Mouse (Mus musculus): ENCODE results near the gene Gm10277. TPM values are rescaled to one million over a fixed set of nuclear protein-coding genes. Genes with fewer than 3 reads are reported as not detected.
A peak's percentile ranks its signal among the peaks of the same experiment; 100 is the strongest.

Gene Gm10277
- polyA plus RNA-seq, 1 experiment from 2014 or later = 1.5 TPM

DNA sequence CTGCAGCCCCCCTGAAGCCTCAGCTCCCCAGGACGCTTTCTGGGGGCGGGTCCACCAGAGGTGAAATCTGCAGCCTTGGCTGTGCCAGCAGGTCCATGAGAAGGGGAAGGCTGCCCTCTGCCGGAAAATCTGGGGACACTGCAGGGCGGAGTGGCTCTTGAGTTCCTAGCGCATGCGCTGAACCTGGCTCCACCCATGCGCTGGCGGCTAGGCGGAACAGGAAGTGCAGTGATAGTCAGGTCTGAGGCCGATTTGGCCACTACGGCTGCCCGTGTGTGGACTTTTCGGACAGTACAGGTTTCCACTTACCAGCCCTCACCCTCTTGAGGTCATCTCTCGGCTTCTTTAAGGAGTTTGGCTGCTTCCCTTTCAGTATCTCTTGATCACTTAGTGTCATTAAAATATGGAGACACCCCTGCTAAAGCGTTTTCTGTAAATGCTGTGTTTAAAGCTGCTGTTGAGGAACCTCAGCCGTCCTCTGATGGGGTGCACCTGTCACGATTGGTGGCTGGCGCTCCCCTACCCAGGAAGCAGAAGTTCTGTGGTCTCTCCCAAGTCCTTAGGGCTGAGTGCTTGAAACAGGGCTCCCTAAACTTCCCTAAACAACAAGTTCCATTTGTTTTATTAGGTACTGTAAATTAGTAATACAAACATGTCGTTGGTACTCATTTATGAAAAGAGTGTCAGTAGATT, 5.8 kb upstream of the Gm10277 start:
- Histone ChIP-seq H3K9ac (peak overlapping the region; percentile 49), H3K4me2 (peak overlapping the region; percentile 74), H3K27me3 (no peaks in the 10 kb centered on the region), H3K4me1 (peaks cover 45% of the 10 kb centered on the region), H3K9me3 (no peaks in the 10 kb centered on the region), H3K27ac (peak overlapping the region; percentile 93), H3K4me3 (peak overlapping the region; percentile 41), H3K36me3 (no peaks in the 10 kb centered on the region)
- peak; percentile 75 for ATAC-seq (ENCODE audit: borderline replicate concordance, extremely low read depth, low FRiP score, low TSS enrichment)
- 4% methylated on average over 19 of the region's 19 CpGs for WGBS

DNA sequence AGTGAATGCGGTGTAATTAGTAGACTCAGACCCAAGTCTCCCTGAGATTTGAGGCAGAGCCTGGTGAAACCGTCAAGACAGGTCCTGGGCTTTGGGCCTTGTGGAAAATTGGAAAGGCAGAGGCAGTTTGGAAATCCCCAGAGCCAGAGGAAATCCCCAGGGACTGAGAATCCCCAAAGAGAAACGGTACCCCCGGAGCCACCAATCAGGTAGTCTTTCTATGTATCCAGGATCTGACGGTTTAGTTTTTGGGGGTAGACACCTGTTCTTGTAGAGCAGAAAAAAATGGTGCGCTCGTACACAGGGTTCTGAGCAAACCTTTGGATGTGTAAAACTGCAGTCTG, 5.0 kb upstream of the Gm10277 start:
- Histone ChIP-seq H3K9ac (0 out of 2 replicates have a peak overlapping the region, but pooled peaks have one; percentile 5), H3K4me2 (peak overlapping the region; percentile 74)

DNA sequence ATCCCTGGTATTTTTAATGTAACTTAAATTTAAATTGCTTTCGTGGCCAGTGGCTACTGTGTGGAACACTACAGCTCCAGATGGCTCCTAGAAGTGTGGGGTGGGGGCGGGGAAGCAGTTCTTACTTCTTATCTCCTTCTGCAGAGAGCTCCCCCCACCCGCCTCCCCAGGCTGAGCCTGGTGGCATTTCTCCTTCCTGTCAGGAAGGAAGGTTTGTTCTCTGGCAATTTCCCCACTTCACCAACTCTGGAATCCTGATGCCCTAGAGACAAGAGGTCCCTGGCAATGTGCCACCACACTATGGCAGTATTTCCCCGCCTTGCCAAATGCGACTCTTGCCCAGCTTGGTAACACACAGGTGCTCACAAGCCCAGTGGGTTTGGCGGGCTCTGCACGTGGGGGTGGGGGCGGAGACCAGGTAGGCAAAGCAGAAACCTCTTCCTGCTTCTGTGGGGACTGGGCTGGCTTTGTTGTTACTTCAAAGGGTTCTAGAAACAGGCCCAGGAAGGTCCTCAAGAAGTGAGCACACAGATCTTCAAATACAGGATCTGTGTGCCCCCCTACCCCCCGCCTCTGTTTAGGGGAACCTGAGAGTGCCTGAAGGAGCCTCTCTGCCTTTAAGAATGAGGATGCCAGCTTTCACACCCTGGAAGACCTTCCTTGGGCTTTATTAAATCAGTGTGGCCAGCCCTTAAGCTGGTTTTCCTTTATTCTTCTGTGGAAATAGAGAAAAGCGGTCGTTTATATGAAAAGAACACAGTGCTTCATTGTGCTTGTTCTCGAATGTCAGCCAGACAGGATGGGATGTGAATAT, 4.4 kb upstream of the Gm10277 start:
- peak; percentile 71 for ATAC-seq (ENCODE audit: borderline replicate concordance, extremely low read depth, low FRiP score, low TSS enrichment)
- WGBS = 28% methylated on average over 12 of the region's 12 CpGs
- no peak overlapping the region for H3K4me3 ChIP-seq
- H3K36me3 ChIP-seq = no peaks in the 10 kb centered on the region
- no peaks in the 10 kb centered on the region for H3K27me3 ChIP-seq
- H3K9me3 ChIP-seq = no peaks in the 10 kb centered on the region
- peak overlapping the region; percentile 74; the same call in 1 of the 2 replicates for H3K4me2 ChIP-seq
- peaks cover 45% of the 10 kb centered on the region for H3K4me1 ChIP-seq
- peak overlapping the region; percentile 93 for H3K27ac ChIP-seq
- no peak overlapping the region for H3K9ac ChIP-seq

More for the DNA sequence above, 5.0 kb upstream of the Gm10277 start:
- Histone ChIP-seq H3K4me3 (no peak overlapping the region), H3K27ac (peak overlapping the region; percentile 93), H3K27me3 (no peaks in the 10 kb centered on the region), H3K36me3 (no peaks in the 10 kb centered on the region), H3K4me1 (peaks cover 45% of the 10 kb centered on the region), H3K9me3 (no peaks in the 10 kb centered on the region)
- ATAC-seq (ENCODE audit: borderline replicate concordance, extremely low read depth, low FRiP score, low TSS enrichment) = no peak
- WGBS = 56% methylated on average over 7 of the region's 7 CpGs

DNA sequence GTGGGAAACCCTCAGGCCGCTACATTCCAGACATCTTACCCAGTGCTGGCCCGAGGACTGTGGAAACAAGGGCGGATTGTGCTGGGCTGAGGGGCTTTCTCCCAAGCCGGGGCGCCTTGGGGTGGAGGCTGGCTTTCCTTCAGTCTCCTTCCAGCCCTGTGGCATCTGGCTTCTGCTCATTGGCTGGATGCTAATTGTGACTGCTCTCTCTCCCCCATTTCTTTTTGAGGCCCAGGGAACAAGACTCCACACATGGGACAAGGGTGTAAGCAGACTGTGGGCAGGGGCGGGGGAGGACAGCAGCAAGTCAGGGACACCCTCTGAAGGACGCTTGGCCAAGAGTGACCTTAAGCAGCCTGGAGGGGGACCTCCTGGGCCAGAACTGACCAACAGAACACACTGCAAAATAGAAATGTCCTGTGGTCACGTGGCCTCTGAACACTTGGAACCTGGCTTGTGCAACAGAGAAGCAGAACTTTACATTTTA, 3.7 kb upstream of the Gm10277 start:
- H3K9me3 ChIP-seq = no peaks in the 10 kb centered on the region
- H3K9ac ChIP-seq = no peak overlapping the region
- no peak for ATAC-seq (ENCODE audit: borderline replicate concordance, extremely low read depth, low FRiP score, low TSS enrichment)
- H3K4me3 ChIP-seq = no peak overlapping the region
- peak overlapping the region; percentile 93 for H3K27ac ChIP-seq
- no peaks in the 10 kb centered on the region for H3K36me3 ChIP-seq
- whole genome bisulfite sequencing = 30% methylated on average over 8 of the region's 8 CpGs
- no peak overlapping the region for H3K4me2 ChIP-seq
- H3K4me1 ChIP-seq = peaks cover 50% of the 10 kb centered on the region
- H3K27me3 ChIP-seq = no peaks in the 10 kb centered on the region

DNA sequence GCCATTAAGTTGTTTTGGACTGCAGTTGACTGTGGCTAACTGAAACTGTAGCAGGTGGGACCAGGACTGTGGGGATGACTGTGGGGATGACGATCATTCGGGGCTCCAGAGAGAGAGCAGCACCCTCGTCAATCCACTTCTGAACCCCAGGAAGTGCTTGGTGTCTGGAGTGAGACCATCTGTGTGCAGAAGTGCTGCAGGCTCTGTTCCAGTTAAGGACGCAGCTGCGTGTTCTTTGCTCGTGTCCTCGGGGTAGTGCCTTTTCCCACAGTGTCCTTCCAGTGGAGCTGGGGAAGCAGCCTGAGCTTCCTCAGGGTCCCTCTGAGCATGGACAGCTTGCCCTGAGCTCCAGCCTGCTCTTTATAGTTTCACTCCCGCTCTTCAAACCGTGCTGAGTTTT, 2.7 kb upstream of the Gm10277 start:
- no peak for ATAC-seq (ENCODE audit: borderline replicate concordance, extremely low read depth, low FRiP score, low TSS enrichment)
- no peak overlapping the region for H3K4me2 ChIP-seq
- 24% methylated on average over 9 of the region's 9 CpGs for WGBS
- H3K9me3 ChIP-seq = no peaks in the 10 kb centered on the region
- peak overlapping the region; percentile 93 for H3K27ac ChIP-seq
- peaks cover 60% of the 10 kb centered on the region for H3K4me1 ChIP-seq
- no peaks in the 10 kb centered on the region for H3K36me3 ChIP-seq
- no peak overlapping the region for H3K4me3 ChIP-seq
- H3K9ac ChIP-seq = 0 out of 2 replicates have a peak overlapping the region, but pooled peaks have one; percentile 10
- no peaks in the 10 kb centered on the region for H3K27me3 ChIP-seq

DNA sequence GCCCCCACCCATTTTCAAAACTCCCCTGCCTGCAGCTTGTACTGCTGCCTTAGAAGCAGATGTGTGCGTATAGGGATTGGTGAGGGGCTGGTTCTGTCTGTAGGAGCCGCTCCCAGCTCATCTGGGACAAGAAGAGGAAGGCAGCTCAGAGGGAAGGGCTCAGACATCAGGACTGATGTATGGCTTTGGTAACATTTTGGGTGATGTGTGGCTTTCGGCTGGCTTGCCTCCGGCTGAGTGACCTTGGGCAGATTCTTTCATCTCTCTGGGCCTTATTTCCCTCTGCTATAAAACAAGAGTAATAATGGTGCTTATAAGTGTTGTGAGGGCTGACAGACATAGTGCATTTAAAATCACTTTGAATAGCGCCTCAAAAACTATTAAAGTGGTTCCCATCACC, 2.0 kb upstream of the Gm10277 start:
- no peaks in the 10 kb centered on the region for H3K36me3 ChIP-seq
- no peak overlapping the region for H3K4me2 ChIP-seq
- ATAC-seq (ENCODE audit: borderline replicate concordance, extremely low read depth, low FRiP score, low TSS enrichment) = no peak
- 77% methylated on average over 5 of the region's 5 CpGs for WGBS
- no peaks in the 10 kb centered on the region for H3K27me3 ChIP-seq
- peak overlapping the region; percentile 15; the same call in 1 of the 2 replicates for H3K27ac ChIP-seq
- no peaks in the 10 kb centered on the region for H3K9me3 ChIP-seq
- H3K4me1 ChIP-seq = peaks cover 68% of the 10 kb centered on the region
- no peak overlapping the region for H3K9ac ChIP-seq
- H3K4me3 ChIP-seq = no peak overlapping the region

DNA sequence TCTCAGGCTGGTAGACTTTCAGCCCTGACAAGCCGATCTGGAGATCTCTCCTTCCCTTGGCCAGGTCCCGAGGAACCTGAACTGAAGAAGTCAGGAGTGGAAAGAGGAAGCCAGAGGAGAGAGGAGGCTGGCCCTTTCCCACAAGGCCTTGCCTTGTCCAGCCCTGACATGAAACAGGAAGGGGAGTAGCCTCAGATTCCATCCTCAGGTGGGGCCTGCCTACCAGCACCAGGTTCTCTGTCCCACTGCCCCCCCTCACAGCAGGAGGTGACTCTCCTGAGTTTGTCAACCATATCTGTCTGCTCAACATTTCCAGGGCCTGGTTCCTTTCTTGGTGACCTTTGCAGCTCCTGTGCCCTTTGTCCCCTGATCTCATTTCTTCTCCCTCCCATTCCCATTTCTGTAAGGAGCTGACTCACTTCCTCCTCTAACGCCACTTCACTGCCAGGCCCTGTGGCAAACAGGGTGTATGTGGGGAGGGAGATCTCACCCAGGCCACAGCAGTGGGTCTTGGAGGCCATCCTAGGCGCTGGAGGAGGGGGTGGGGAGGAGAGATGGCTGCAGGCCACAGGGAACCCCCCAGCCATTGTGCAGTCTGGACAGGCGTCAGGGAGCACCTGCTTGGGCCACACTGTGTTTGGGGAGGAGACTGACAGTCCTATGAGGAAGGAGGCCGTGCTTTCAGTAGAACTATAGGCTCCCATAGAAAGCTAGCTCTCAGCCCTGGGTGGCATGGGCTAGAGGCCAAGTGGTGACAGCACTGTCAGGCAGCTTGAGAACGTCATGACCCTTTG, 1.6 kb downstream of the Gm10277 start:
- WGBS = 38% methylated on average over 7 of the region's 7 CpGs
- H3K9ac ChIP-seq = peak overlapping the region; percentile 15
- peak; percentile 13; the same call in 1 of the 2 replicates for ATAC-seq (ENCODE audit: borderline replicate concordance, extremely low read depth, low FRiP score, low TSS enrichment)
- H3K9me3 ChIP-seq = no peaks in the 10 kb centered on the region
- H3K36me3 ChIP-seq = no peaks in the 10 kb centered on the region
- H3K4me1 ChIP-seq = peaks cover 64% of the 10 kb centered on the region
- no peak overlapping the region for H3K4me3 ChIP-seq
- peak overlapping the region; percentile 19; the same call in 1 of the 2 replicates for H3K4me2 ChIP-seq
- H3K27ac ChIP-seq = peak overlapping the region; percentile 92
- no peaks in the 10 kb centered on the region for H3K27me3 ChIP-seq

DNA sequence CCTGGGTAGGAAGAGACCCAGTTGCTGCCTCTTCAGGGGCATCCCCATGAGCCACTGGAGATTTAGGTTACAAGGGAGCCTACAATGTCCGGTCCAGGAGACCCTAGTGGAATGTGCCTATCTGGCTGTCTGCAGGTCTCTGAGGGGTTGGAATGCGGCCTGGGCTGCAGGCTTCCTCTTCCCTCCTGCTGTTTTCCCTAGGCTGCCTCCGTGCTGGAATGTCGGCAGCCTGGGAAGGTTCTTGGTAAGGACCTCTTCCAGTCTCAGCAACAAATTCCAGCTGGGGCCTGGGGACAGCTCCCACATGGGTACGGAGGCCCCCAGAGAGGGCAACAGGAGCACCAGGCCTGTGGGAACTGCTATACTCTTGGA, 2.2 kb downstream of the Gm10277 start:
- Histone ChIP-seq H3K36me3 (no peaks in the 10 kb centered on the region), H3K9me3 (no peaks in the 10 kb centered on the region), H3K4me1 (peaks cover 59% of the 10 kb centered on the region), H3K27ac (peak overlapping the region; percentile 92), H3K4me2 (peak overlapping the region; percentile 19; the same call in 1 of the 2 replicates), H3K27me3 (no peaks in the 10 kb centered on the region), H3K9ac (peak overlapping the region; percentile 15), H3K4me3 (no peak overlapping the region)
- ATAC-seq (ENCODE audit: borderline replicate concordance, extremely low read depth, low FRiP score, low TSS enrichment) = no peak
- 11% methylated on average over 5 of the region's 5 CpGs for WGBS

DNA sequence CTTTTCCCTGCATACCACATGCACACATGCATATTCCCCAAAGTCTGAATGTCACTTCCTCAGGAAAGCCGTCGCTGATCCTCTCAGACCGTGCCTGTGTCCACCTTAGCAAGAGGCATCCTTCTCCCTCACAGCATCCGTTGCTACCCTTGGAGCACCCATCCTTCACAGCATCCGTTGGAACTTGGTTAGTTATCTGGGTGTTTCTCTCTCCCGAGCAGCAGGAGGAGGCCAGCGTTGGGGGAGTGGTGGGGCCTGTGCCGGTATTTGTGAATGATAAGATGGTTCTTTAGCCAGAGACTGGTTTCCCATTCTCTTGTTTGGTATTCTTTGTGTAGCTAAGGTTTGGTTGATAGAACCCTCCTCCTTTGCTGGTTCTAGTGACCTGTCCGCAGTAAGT, 2.7 kb downstream of the Gm10277 start:
- WGBS = 56% methylated on average over 9 of the region's 9 CpGs
- H3K4me3 ChIP-seq = no peak overlapping the region
- peak overlapping the region; percentile 92 for H3K27ac ChIP-seq
- no peaks in the 10 kb centered on the region for H3K36me3 ChIP-seq
- H3K9ac ChIP-seq = no peak overlapping the region
- ATAC-seq (ENCODE audit: borderline replicate concordance, extremely low read depth, low FRiP score, low TSS enrichment) = no peak
- no peaks in the 10 kb centered on the region for H3K27me3 ChIP-seq
- H3K9me3 ChIP-seq = no peaks in the 10 kb centered on the region
- H3K4me2 ChIP-seq = peak overlapping the region; percentile 9; the same call in 1 of the 2 replicates
- peaks cover 55% of the 10 kb centered on the region for H3K4me1 ChIP-seq

DNA sequence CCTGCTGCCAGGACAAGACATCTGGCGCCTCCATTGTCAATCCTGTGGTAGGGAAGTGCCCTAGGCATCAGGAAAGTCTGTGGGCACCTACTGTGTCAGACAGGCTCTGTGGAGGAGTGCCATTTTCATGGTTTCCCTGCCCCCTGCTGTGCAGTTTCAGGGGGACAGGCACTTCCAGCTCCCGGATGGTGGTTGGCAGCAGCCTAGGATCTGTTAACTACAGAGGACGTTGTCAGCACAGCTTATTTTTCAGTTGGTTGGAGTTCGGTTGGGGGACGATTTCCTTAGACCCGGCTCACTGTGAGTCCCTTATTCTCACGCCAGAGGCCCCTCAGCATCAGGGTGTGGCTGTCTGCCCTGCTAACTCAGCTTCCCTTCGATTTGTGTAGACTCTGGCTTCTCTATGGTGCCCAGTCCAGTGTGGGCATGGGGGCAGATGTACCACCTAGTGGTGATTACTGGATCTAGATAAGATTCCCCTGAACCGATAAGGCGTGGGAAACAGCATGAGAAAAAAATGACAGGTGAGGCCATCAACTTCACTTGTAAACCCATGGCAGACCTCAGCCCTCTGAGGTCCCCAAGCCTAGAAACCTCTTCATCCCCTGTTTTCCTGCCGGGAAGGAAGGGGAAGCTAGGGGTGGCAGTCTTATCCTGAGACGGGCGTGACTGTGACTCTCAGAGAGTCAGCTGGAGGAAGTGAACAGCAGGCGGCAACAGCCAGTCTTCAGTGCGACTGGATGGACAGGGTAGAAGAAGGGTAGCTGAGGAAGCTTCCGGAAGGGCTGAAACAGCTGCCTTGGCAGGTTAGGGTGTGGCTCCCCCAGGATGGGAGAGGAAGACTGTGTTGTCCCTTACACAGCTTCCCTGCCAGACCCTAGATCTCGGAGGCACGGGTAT, 3.5 kb downstream of the Gm10277 start:
- WGBS = 37% methylated on average over 18 of the region's 18 CpGs
- Histone ChIP-seq H3K9ac (peak overlapping the region; percentile 13; the same call in 1 of the 2 replicates), H3K4me3 (no peak overlapping the region), H3K4me1 (peaks cover 49% of the 10 kb centered on the region), H3K27me3 (no peaks in the 10 kb centered on the region), H3K9me3 (no peaks in the 10 kb centered on the region), H3K36me3 (no peaks in the 10 kb centered on the region), H3K4me2 (peak overlapping the region; percentile 9; the same call in 1 of the 2 replicates), H3K27ac (peak overlapping the region; percentile 92)
- peak; percentile 16; the same call in 1 of the 2 replicates for ATAC-seq (ENCODE audit: borderline replicate concordance, extremely low read depth, low FRiP score, low TSS enrichment)

Data from lung, embryonic 15.5 days (tissue).